Mouse (Mus musculus) forebrain, embryonic 11.5 days (tissue): ENCODE measurements at regions not wholly inside any gene's neighbourhood (a gene's known extent, or its start where the extent isn't known, plus 50 kb on each side); places are given as distances from the start of the nearest gene placed in this dataset.

ENCODE experiments used
- ATAC-seq: fragments of 200-750 bp; cut with Nextera tagmentation; replicated peaks from 2 replicates; pipeline ENCODE4 v1.8.0; 2017; ENCODE audit warnings: moderate TSS enrichment; ENCODE audit not compliant: low FRiP score
- DNase-seq: peaks from one replicate; pipeline ENCODE4 v3.0.0-alpha.2; 2017; ENCODE audit warnings: low spot score
- H3K27ac ChIP-seq: fragments of 300-500 bp; sonication (generic); 2 replicates; pipeline ENCODE4 v1.5.1; 2014; ENCODE audit warnings: low read depth, low read length
- H3K27me3 ChIP-seq: fragments of 300-500 bp; sonication (generic); 2 replicates; pipeline ENCODE4 v1.6.1; 2014; ENCODE audit warnings: mild to moderate bottlenecking, low read length, mixed read lengths; ENCODE audit not compliant: control insufficient read depth, insufficient read depth
- H3K36me3 ChIP-seq: fragments of 300-500 bp; sonication (generic); 2 replicates; pipeline ENCODE4 v1.6.1; 2014; ENCODE audit warnings: mild to moderate bottlenecking, low read length, moderate library complexity, mixed read lengths; ENCODE audit not compliant: control insufficient read depth, insufficient read depth
- H3K4me1 ChIP-seq: fragments of 300-500 bp; sonication (generic); replicated peaks from 2 replicates; pipeline ENCODE4 v1.6.1; 2014; ENCODE audit warnings: low read length, mixed read lengths; ENCODE audit not compliant: control insufficient read depth, insufficient read depth
- H3K4me2 ChIP-seq: fragments of 300-500 bp; sonication (generic); 2 replicates; pipeline ENCODE4 v1.6.1; 2014; ENCODE audit warnings: low read depth, mild to moderate bottlenecking, low read length, moderate library complexity, mixed read lengths; ENCODE audit not compliant: severe bottlenecking
- H3K4me3 ChIP-seq: fragments of 300-500 bp; sonication (generic); 2 replicates; pipeline ENCODE4 v1.5.1; 2014; ENCODE audit warnings: low read depth, low read length
- H3K9ac ChIP-seq: fragments of 300-500 bp; sonication (generic); 2 replicates; pipeline ENCODE4 v1.6.1; 2014; ENCODE audit warnings: low read length
- H3K9me3 ChIP-seq: fragments of 300-500 bp; sonication (generic); 2 replicates; pipeline ENCODE4 v1.6.1; 2016; ENCODE audit warnings: low read length, mixed read lengths; ENCODE audit not compliant: control insufficient read depth
- WGBS: fragments of 180-500 bp; shearing (Covaris S2); extraction: QIAGEN DNeasy Blood & Tissue Kit; methylation state at CpG from one replicate; pipeline ENCODE4 v1.1.7; 2014; 5-methylcytosine and 5-hydroxymethylcytosine counted together

GRCm38 (mm10) chr16:50516579-50516978 lies 74.4 kb downstream of the Ccdc54 start:
- no peak overlapping the region for H3K4me3 ChIP-seq
- H3K9ac ChIP-seq = no peak overlapping the region
- DNase-seq (no peak), ATAC-seq (no peak)
- no peaks in the 10 kb centered on the region for H3K36me3 ChIP-seq
- no peak overlapping the region for H3K27ac ChIP-seq
- H3K4me1 ChIP-seq = no peaks in the 10 kb centered on the region
- H3K9me3 ChIP-seq = no peaks in the 10 kb centered on the region
- no peak overlapping the region for H3K4me2 ChIP-seq
- 77% methylated on average over 11 of the region's 11 CpGs for WGBS
- no peaks in the 10 kb centered on the region for H3K27me3 ChIP-seq

GRCm38 (mm10) chr16:50515039-50515438 lies 75.9 kb downstream of the Ccdc54 start:
- no peak for DNase-seq
- ATAC-seq = no peak
- H3K4me2 ChIP-seq = no peak overlapping the region
- H3K27me3 ChIP-seq = no peaks in the 10 kb centered on the region
- H3K36me3 ChIP-seq = no peaks in the 10 kb centered on the region
- no peaks in the 10 kb centered on the region for H3K9me3 ChIP-seq
- H3K9ac ChIP-seq = no peak overlapping the region
- no peaks in the 10 kb centered on the region for H3K4me1 ChIP-seq
- WGBS = 96% methylated on average over 8 of the region's 8 CpGs
- H3K4me3 ChIP-seq = no peak overlapping the region
- H3K27ac ChIP-seq = no peak overlapping the region

- Histone ChIP-seq H3K27me3 (no peaks in the 10 kb centered on the region), H3K36me3 (no peaks in the 10 kb centered on the region), H3K9me3 (no peaks in the 10 kb centered on the region), H3K9ac (no peak overlapping the region), H3K27ac (no peak overlapping the region), H3K4me2 (no peak overlapping the region), H3K4me1 (no peaks in the 10 kb centered on the region), H3K4me3 (no peak overlapping the region)
- DNase-seq = no peak
- ATAC-seq = no peak
- WGBS = 54% methylated on average over 3 of the region's 3 CpGs
Measured at GRCm38 (mm10) chr16:50512080-50512479, 78.9 kb downstream of the Ccdc54 start.

- no peak overlapping the region for H3K9ac ChIP-seq
- WGBS = 48% methylated on average over 4 of the region's 4 CpGs
- H3K9me3 ChIP-seq = no peaks in the 10 kb centered on the region
- DNase-seq (no peak), ATAC-seq (no peak)
- H3K4me2 ChIP-seq = no peak overlapping the region
- H3K27ac ChIP-seq = no peak overlapping the region
- H3K4me3 ChIP-seq = no peak overlapping the region
- no peaks in the 10 kb centered on the region for H3K27me3 ChIP-seq
- H3K36me3 ChIP-seq = no peaks in the 10 kb centered on the region
- H3K4me1 ChIP-seq = no peaks in the 10 kb centered on the region
Measured at GRCm38 (mm10) chr16:50509529-50509895, 77.3 kb upstream of the Bbx start.

GRCm38 (mm10) chr16:50508673-50509528 lies 76.7 kb upstream of the Bbx start:
- Histone ChIP-seq H3K27me3 (no peaks in the 10 kb centered on the region), H3K27ac (no peak overlapping the region), H3K4me2 (no peak overlapping the region), H3K4me3 (no peak overlapping the region), H3K9me3 (no peaks in the 10 kb centered on the region), H3K36me3 (no peaks in the 10 kb centered on the region), H3K9ac (no peak overlapping the region), H3K4me1 (no peaks in the 10 kb centered on the region)
- DNase-seq = no peak
- WGBS = 81% methylated on average over 14 of the region's 14 CpGs
- no peak for ATAC-seq

GRCm38 (mm10) chr16:50504619-50505018 lies 72.4 kb upstream of the Bbx start:
- no peak for DNase-seq

GRCm38 (mm10) chr16:50498909-50499308 lies 66.7 kb upstream of the Bbx start:
- no peak overlapping the region for H3K27ac ChIP-seq
- no peaks in the 10 kb centered on the region for H3K9me3 ChIP-seq
- ATAC-seq (no peak), DNase-seq (no peak)
- WGBS = 82% methylated on average over 7 of the region's 7 CpGs
- H3K9ac ChIP-seq = no peak overlapping the region
- H3K4me2 ChIP-seq = no peak overlapping the region
- no peaks in the 10 kb centered on the region for H3K4me1 ChIP-seq
- H3K36me3 ChIP-seq = no peaks in the 10 kb centered on the region
- no peaks in the 10 kb centered on the region for H3K27me3 ChIP-seq
- no peak overlapping the region for H3K4me3 ChIP-seq

More at GRCm38 (mm10) chr16:50504619-50505018, 72.4 kb upstream of the Bbx start:
- Histone ChIP-seq H3K36me3 (no peaks in the 10 kb centered on the region), H3K27ac (no peak overlapping the region), H3K4me2 (no peak overlapping the region), H3K9me3 (no peaks in the 10 kb centered on the region), H3K4me3 (no peak overlapping the region), H3K27me3 (no peaks in the 10 kb centered on the region), H3K4me1 (no peaks in the 10 kb centered on the region), H3K9ac (no peak overlapping the region)
- WGBS = 66% methylated on average over 3 of the region's 3 CpGs
- ATAC-seq = no peak

- no peaks in the 10 kb centered on the region for H3K27me3 ChIP-seq
- no peak overlapping the region for H3K4me3 ChIP-seq
- 93% methylated on average over 2 of the region's 2 CpGs for WGBS
- no peaks in the 10 kb centered on the region for H3K9me3 ChIP-seq
- DNase-seq (no peak), ATAC-seq (no peak)
- no peak overlapping the region for H3K4me2 ChIP-seq
- H3K27ac ChIP-seq = no peak overlapping the region
- no peaks in the 10 kb centered on the region for H3K4me1 ChIP-seq
- H3K9ac ChIP-seq = no peak overlapping the region
- no peaks in the 10 kb centered on the region for H3K36me3 ChIP-seq
Measured at GRCm38 (mm10) chr16:50493662-50494061, 61.5 kb upstream of the Bbx start.

GRCm38 (mm10) chr16:50489244-50489643 lies 57.1 kb upstream of the Bbx start:
- H3K4me3 ChIP-seq = no peak overlapping the region
- no peaks in the 10 kb centered on the region for H3K36me3 ChIP-seq
- 89% methylated on average over 6 of the region's 6 CpGs for WGBS
- H3K4me1 ChIP-seq = no peaks in the 10 kb centered on the region
- DNase-seq (no peak), ATAC-seq (no peak)
- no peak overlapping the region for H3K9ac ChIP-seq
- no peak overlapping the region for H3K4me2 ChIP-seq
- no peaks in the 10 kb centered on the region for H3K9me3 ChIP-seq
- H3K27me3 ChIP-seq = no peaks in the 10 kb centered on the region
- no peak overlapping the region for H3K27ac ChIP-seq
